Mouse (Mus musculus): ENCODE measurements around the gene Ttc23. TPM values are rescaled to one million over a fixed set of nuclear protein-coding genes. Genes with fewer than 3 reads are reported as not detected.

Gene Ttc23
- polyA plus RNA-seq, 2 experiments: 3.0 to 3.7 TPM

DNA sequence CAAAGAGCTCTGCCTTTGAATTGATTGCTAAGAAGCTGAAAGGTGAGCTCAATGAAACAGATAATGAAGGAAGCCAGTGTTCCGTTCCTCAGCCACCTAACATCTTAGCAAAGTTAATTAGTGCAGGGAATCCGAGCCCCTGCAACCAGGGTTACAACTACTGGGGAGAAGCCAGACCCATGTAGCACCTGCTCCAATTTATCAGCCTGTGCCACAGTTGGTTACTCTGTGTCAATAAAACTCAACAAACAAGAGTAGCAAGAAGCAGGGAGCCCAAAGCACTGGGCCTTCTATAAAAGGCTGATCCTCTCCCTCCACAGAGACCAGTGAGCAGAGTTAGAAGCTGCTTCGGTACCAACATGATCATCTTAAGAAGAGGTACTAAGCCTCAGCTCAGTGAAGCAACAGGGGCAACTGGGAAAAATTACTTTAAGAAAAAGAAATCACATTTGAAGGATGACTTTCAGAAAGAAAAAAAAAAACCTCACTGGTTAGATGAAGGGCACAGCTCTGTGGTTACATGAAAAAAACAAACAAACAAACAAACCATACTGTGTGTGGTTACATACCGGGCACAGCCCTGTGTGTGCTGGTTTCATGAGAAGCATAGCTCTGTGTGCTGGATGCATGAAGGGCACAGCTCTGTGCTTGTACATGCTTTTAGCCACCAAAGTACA is 38.7 kb upstream of the Ttc23 start:
- no peaks in the 10 kb centered on the region for H3K27me3 ChIP-seq (ENCODE audit: control insufficient read depth, insufficient read depth, low read length)
- no peak for TF ChIP-seq EP300 (IDR thresholded peaks at IDR 0.05; ENCODE audit: low read depth)
- no peak for TF ChIP-seq CTCF (IDR thresholded peaks at IDR 0.05; ENCODE audit: low read depth)
- no peak overlapping the region for H3K9ac ChIP-seq (replicated peaks)
- no peak overlapping the region for H3K4me2 ChIP-seq (ENCODE audit: low read depth)
- no peak for ATAC-seq (ENCODE audit: insufficient read depth)
- 52% methylated on average over 4 of the region's 4 CpGs for WGBS (ENCODE audit: insufficient replicate concordance)
- H3K9me3 ChIP-seq (ENCODE audit: control insufficient read depth, low read length): no peaks in the 10 kb centered on the region
- no peaks in the 10 kb centered on the region for H3K36me3 ChIP-seq (replicated peaks; ENCODE audit: control insufficient read depth, insufficient read depth, low read depth)
- no peak overlapping the region for H3K4me3 ChIP-seq (ENCODE audit: insufficient read depth in 1 of 2, low read depth in 2 of 2, low read length in 2 of 2)
- H3K27ac ChIP-seq: no peak overlapping the region
- no peak for DNase-seq (ENCODE audit: low read depth in 3 of 3, low spot score in 3 of 3)
- H3K4me1 ChIP-seq (replicated peaks; ENCODE audit: control insufficient read depth in 2 of 2, insufficient read depth in 2 of 2, low read length in 1 of 2): no peaks in the 10 kb centered on the region

DNA sequence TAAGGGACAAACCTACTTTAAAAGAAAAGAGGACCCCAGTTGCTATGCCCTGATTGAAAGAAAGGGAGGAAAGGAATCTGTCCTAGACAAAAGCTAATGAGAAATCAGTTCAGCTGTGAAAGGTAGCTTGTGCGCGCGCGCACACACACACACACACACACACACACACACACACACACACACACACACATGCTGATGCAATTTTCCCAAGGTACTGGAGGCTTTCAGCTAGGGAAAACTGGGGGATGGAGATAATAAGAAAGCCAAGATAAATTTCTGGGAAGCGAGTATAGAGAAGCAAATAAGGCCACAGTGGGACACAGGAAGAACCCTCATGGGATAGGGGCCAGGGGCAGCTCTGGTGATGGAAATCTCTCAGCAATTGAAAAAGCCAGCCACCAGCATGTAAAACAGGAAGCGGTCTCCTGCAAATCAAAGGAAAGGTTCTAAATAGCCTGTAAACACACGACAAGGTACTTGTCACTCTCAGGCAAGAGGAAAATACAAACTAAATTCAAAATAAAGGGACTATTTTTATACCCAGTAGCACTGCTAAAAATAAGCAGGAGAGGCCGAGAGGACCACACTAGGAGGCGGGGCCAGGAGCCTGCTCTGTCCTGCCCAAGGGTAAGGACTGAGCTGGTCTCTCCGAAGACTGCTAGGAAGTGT is 33.3 kb upstream of the Ttc23 start:
- no peaks in the 10 kb centered on the region for H3K36me3 ChIP-seq (replicated peaks; ENCODE audit: control insufficient read depth, insufficient read depth, low read depth)
- no peak overlapping the region for H3K4me2 ChIP-seq (ENCODE audit: low read depth)
- no peak for TF ChIP-seq EP300 (IDR thresholded peaks at IDR 0.05; ENCODE audit: low read depth)
- TF ChIP-seq CTCF (IDR thresholded peaks at IDR 0.05; ENCODE audit: low read depth): no peak
- no peak for ATAC-seq (ENCODE audit: insufficient read depth)
- no peaks in the 10 kb centered on the region for H3K9me3 ChIP-seq (ENCODE audit: control insufficient read depth, low read length)
- H3K27ac ChIP-seq: no peak overlapping the region
- DNase-seq (ENCODE audit: low read depth in 3 of 3, low spot score in 3 of 3): no peak
- no peaks in the 10 kb centered on the region for H3K27me3 ChIP-seq (ENCODE audit: control insufficient read depth, insufficient read depth, low read length)
- H3K4me3 ChIP-seq (ENCODE audit: insufficient read depth in 1 of 2, low read depth in 2 of 2, low read length in 2 of 2): no peak overlapping the region
- no peak overlapping the region for H3K9ac ChIP-seq (replicated peaks)
- no peaks in the 10 kb centered on the region for H3K4me1 ChIP-seq (replicated peaks; ENCODE audit: control insufficient read depth in 2 of 2, insufficient read depth in 2 of 2, low read length in 1 of 2)
- 60% methylated on average over 10 of the region's 10 CpGs for WGBS (ENCODE audit: insufficient replicate concordance)

GRCm38 (mm10) chr7:67614464-67614861 is 32.7 kb upstream of the Ttc23 start:
- ATAC-seq (ENCODE audit: insufficient read depth) (no peak), DNase-seq (ENCODE audit: low read depth in 3 of 3, low spot score in 3 of 3) (no peak)
- H3K4me2 ChIP-seq (ENCODE audit: low read depth): no peak overlapping the region
- H3K9me3 ChIP-seq (ENCODE audit: control insufficient read depth, low read length): no peaks in the 10 kb centered on the region
- no peaks in the 10 kb centered on the region for H3K36me3 ChIP-seq (replicated peaks; ENCODE audit: control insufficient read depth, insufficient read depth, low read depth)
- no peaks in the 10 kb centered on the region for H3K27me3 ChIP-seq (ENCODE audit: control insufficient read depth, insufficient read depth, low read length)
- H3K27ac ChIP-seq: no peak overlapping the region
- TF ChIP-seq CTCF (IDR thresholded peaks at IDR 0.05; ENCODE audit: low read depth) (no peak), EP300 (IDR thresholded peaks at IDR 0.05; ENCODE audit: low read depth) (no peak)
- WGBS (ENCODE audit: insufficient replicate concordance): 56% methylated on average over 7 of the region's 7 CpGs
- H3K9ac ChIP-seq (replicated peaks): no peak overlapping the region
- H3K4me3 ChIP-seq (ENCODE audit: insufficient read depth in 1 of 2, low read depth in 2 of 2, low read length in 2 of 2): no peak overlapping the region
- H3K4me1 ChIP-seq (replicated peaks; ENCODE audit: control insufficient read depth in 2 of 2, insufficient read depth in 2 of 2, low read length in 1 of 2): no peaks in the 10 kb centered on the region

DNA sequence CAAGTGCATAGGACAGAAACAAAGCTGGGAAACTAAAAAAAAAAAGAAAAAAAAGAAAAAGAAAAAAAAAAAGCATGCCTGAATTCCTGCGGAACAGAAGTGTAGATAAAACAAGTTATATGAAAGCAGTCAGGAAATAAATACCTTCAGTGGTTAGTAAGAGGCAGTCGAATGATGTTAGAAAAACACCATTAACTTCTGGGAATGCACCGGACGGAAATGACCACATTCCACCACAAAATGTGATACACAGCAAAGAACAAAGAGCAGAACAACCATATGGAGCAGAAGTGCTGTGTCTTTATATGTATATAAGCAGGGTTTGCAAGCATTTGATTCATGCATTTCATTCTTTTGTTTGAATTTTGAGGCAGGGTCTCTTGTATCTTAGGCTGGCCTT is 30.3 kb upstream of the Ttc23 start:
- no peak for DNase-seq (ENCODE audit: low read depth in 3 of 3, low spot score in 3 of 3)
- no peaks in the 10 kb centered on the region for H3K4me1 ChIP-seq (replicated peaks; ENCODE audit: control insufficient read depth in 2 of 2, insufficient read depth in 2 of 2, low read length in 1 of 2)
- TF ChIP-seq CTCF (IDR thresholded peaks at IDR 0.05; ENCODE audit: low read depth) (no peak), EP300 (IDR thresholded peaks at IDR 0.05; ENCODE audit: low read depth) (no peak)
- H3K4me2 ChIP-seq (ENCODE audit: low read depth): no peak overlapping the region
- ATAC-seq (ENCODE audit: insufficient read depth): no peak
- no peaks in the 10 kb centered on the region for H3K9me3 ChIP-seq (ENCODE audit: control insufficient read depth, low read length)
- H3K36me3 ChIP-seq (replicated peaks; ENCODE audit: control insufficient read depth, insufficient read depth, low read depth): no peaks in the 10 kb centered on the region
- H3K27me3 ChIP-seq (ENCODE audit: control insufficient read depth, insufficient read depth, low read length): no peaks in the 10 kb centered on the region
- no peak overlapping the region for H3K4me3 ChIP-seq (ENCODE audit: insufficient read depth in 1 of 2, low read depth in 2 of 2, low read length in 2 of 2)
- no peak overlapping the region for H3K27ac ChIP-seq
- 52% methylated on average over 4 of the region's 4 CpGs for WGBS (ENCODE audit: insufficient replicate concordance)
- H3K9ac ChIP-seq (replicated peaks): no peak overlapping the region

DNA sequence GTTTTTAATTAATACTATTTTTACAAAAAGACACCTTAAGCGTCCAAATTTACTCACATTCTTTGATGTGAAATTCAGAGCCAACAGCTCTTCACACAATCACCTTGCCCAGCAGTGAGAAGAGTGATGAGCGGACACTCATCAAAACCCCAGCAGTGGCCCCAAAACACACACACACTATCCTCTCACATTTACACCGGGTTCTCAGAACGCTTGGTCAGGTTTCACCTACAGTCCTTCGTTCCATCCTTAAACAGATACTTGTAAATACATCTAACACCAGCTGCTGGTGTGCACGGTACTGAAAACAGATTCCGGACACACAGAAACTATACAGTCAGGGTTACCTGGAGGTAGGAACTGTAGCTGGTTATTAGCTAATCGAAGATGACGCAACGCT is 29.6 kb upstream of the Ttc23 start:
- 82% methylated on average over 10 of the region's 10 CpGs for WGBS (ENCODE audit: insufficient replicate concordance)
- no peak overlapping the region for H3K9ac ChIP-seq (replicated peaks)
- ATAC-seq (ENCODE audit: insufficient read depth) (no peak), DNase-seq (ENCODE audit: low read depth in 3 of 3, low spot score in 3 of 3) (no peak)
- no peak overlapping the region for H3K4me3 ChIP-seq (ENCODE audit: insufficient read depth in 1 of 2, low read depth in 2 of 2, low read length in 2 of 2)
- TF ChIP-seq CTCF (IDR thresholded peaks at IDR 0.05; ENCODE audit: low read depth) (no peak), EP300 (IDR thresholded peaks at IDR 0.05; ENCODE audit: low read depth) (no peak)
- H3K4me2 ChIP-seq (ENCODE audit: low read depth): no peak overlapping the region
- H3K4me1 ChIP-seq (replicated peaks; ENCODE audit: control insufficient read depth in 2 of 2, insufficient read depth in 2 of 2, low read length in 1 of 2): no peaks in the 10 kb centered on the region
- H3K27ac ChIP-seq: no peak overlapping the region
- H3K36me3 ChIP-seq (replicated peaks; ENCODE audit: control insufficient read depth, insufficient read depth, low read depth): no peaks in the 10 kb centered on the region
- H3K27me3 ChIP-seq (ENCODE audit: control insufficient read depth, insufficient read depth, low read length): no peaks in the 10 kb centered on the region
- no peaks in the 10 kb centered on the region for H3K9me3 ChIP-seq (ENCODE audit: control insufficient read depth, low read length)

Measured in liver, embryonic 14.5 days (tissue).